Mouse (Mus musculus): ENCODE measurements around the gene Pacrg. TPM values are rescaled to one million over a fixed set of nuclear protein-coding genes. Genes with fewer than 3 reads are reported as not detected.

Gene Pacrg
- total RNA-seq, 2 experiments from 2014 or later = not detected

GRCm38 (mm10) chr17:10633769-10634168 lies 206.3 kb downstream of the Pacrg start:
- no peak for ATAC-seq (replicated peaks; ENCODE audit: low FRiP score, poor library complexity, severe bottlenecking)

- no peak for ATAC-seq (replicated peaks; ENCODE audit: low FRiP score, poor library complexity, severe bottlenecking)
These were observed 211.9 kb downstream of the Pacrg start for GRCm38 (mm10) chr17:10628240-10628639.

DNA sequence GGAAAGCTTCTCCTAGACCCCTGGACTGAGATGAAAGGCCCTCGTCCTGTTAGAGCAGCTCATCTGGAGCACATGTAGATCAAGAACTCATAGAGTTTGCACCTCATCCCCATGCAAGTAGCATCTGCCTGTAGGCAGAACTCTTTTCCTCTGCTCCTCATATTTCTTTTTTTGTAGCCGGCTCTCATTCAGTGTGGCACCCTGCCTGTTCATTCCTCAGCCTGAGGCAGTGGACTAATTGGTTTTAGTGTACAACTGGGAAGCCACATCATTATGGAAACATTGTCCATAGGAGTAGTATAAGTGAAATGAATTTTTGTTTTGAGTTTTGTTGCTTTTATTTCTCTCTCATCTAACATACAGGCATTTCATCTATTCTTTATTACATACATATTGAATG lies 212.6 kb downstream of the Pacrg start:
- no peak for ATAC-seq (replicated peaks; ENCODE audit: low FRiP score, poor library complexity, severe bottlenecking)

DNA sequence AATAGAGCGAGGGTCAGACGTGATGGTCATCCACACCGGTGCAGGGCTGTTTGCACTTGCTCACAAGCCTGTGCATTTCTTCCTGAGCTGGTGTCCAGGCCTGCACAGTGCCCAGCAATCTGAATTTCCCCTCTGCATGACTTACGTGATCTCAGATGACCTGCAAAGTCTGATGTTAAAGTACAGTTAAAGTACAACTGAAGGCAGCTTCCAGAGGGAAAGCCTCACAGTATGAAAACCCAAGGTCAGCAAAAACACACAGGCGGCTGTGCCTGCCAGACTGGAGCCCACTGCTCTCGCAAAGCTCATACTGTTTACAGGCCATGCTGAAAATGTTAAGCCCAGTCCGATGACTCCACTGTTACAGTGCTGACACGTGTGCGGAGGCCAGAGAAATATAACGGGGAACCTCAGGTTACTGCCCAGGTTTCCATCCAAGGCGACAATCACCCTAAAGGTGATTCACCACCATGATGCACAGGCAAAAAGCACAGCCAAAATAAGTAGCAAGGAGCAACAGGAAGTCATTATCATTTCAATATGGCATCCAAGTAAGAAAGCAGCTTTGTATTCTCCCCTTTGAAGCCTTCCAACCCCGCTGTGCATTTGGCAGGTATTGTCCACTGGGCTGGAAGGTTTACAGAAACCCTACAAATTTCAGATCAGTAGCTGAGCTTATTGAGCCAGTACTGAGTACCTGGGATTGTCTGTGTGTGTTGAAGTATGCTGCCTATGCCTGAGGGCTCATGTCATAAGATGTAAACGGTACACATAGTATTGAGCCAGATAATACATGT lies 213.6 kb downstream of the Pacrg start:
- no peak for ATAC-seq (replicated peaks; ENCODE audit: low FRiP score, poor library complexity, severe bottlenecking)

DNA sequence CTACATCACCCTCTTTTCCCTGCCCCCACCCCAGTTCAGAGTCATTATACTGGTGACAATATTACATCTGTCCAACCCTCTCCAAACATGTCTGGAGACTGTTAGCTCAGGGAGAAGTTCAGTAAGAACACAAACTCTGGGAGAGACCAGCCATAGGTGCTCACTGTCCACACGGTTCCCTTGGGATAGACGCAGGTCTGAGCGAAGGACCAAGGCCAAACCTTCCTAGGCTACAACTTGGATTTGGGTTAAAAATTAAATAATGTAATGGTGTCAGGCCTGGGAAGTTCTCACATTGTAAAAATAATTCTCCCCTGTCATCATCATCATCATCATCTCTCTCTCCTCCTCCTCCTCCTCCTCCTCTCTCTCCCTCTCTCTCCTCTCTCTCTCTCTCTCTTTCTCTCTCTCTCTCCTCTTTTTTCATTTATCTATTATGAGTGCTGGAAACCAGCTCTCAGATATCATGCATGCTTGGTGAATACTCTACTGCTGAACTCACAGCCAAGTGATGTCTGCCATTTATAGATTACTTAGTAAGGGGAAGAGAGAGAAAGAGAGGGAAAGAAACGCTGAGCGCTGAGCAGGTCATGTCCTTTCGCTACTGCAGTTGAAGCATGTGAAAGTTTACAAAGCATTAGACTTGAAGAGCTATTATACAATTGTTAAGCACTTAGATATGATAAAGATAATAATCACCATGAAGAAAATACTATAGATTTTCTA lies 215.2 kb downstream of the Pacrg start:
- ATAC-seq (replicated peaks; ENCODE audit: low FRiP score, poor library complexity, severe bottlenecking) = no peak

DNA sequence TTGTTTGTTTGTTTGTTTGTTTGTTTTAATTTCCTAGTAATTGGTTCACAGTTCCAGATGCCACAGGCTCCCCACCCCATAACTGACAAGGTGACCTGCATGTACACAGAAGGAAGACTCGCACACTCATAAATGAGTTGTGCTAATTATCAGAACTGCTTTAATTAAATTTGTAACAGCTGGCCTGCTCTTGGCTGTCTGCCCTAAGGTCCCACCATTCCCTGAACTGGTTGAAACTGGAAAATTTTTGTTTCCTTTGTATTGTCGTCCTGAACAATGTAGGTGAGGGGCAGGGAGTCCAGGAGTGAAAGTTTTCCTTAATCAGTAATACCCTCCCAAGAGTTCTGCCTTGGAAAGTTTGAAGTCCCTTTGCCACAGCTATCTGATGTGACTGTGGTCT lies 219.5 kb downstream of the Pacrg start:
- no peak for ATAC-seq (replicated peaks; ENCODE audit: low FRiP score, poor library complexity, severe bottlenecking)

DNA sequence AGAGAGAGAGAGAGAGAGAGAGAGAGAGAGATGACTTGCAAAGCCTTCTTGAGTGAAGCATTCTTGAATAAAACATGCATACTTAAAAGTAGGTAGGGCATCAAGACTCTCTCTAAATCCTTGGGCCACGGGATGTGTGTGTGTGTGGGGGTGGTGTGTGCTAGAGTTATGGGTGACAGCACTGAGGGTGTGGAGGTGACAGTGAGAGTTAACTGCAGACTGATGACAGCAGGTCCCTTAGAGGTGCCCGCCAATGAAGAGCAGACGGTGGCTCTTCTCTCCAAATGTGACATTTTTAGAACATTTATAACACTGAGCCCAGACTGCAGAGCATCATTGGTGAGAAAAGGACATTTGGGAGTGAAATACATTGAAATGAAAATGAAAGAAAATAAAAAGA lies 220.2 kb downstream of the Pacrg start:
- no peak for ATAC-seq (replicated peaks; ENCODE audit: low FRiP score, poor library complexity, severe bottlenecking)

GRCm38 (mm10) chr17:10617656-10618055 lies 222.5 kb downstream of the Pacrg start:
- no peak for ATAC-seq (replicated peaks; ENCODE audit: low FRiP score, poor library complexity, severe bottlenecking)

DNA sequence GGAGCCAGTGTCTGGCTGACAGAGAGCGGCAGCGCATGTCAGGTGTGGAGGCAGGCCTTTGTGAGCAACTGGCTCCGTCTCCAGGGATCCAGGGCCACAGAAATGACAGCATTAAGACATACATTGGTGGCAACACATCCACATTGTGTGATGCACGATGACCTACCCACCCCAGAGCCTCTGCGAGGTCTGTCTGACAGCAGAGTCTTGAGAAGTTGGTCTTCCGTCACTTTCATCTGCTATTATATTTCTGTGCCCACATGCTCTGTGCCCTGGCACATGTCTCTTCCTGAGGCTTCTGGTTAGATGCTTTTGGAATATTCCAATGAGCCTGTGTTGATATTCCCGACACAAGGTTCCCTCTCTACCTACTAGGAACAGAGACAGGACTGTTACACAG lies 224.5 kb downstream of the Pacrg start:
- ATAC-seq (replicated peaks; ENCODE audit: low FRiP score, poor library complexity, severe bottlenecking) = no peak

DNA sequence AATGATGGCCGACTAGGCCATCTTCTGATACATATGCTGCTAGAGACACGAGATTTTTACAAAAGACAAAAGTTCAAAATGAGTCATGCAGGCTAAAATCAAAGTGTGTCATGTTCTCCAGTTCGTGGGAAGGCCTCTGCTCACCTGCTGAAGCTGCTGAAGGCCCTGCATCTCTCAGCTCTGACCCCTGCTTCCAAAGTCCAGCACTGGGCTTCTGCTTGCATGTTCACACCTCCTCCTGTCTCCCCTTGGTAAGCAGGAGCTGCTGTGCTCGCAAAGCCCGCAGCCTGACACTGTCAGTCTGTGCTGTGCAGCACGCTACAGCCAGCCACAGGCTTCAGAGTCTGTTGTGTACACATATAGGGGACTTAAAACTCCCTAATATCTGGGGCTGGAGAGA lies 225.4 kb downstream of the Pacrg start:
- ATAC-seq (replicated peaks; ENCODE audit: low FRiP score, poor library complexity, severe bottlenecking) = no peak

DNA sequence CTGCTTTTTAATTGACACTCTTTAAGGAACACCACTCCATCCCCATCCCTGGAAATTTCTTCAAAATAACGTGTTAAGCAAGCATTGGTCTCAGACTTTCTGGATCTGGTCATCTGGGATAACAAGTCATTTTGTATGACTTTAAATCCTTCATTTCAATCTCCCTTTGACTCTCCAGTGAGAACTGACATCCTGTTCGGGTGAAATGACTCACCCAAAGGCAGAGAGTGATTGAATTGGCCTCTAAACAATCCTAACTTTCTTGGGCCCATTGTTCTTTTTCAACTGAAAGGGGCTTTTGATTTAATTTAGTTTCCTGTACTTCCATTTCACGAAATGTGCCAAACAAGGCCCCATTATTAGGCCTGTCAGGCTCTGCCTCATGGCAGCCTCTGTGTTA lies 228.5 kb downstream of the Pacrg start:
- no peak for ATAC-seq (replicated peaks; ENCODE audit: low FRiP score, poor library complexity, severe bottlenecking)

- no peak for ATAC-seq (replicated peaks; ENCODE audit: low FRiP score, poor library complexity, severe bottlenecking)
These were observed 232.0 kb downstream of the Pacrg start for GRCm38 (mm10) chr17:10608146-10608545.

GRCm38 (mm10) chr17:10606090-10606489 lies 234.0 kb downstream of the Pacrg start:
- ATAC-seq (replicated peaks; ENCODE audit: low FRiP score, poor library complexity, severe bottlenecking) = no peak

- ATAC-seq (replicated peaks; ENCODE audit: low FRiP score, poor library complexity, severe bottlenecking) = no peak
These were observed 242.4 kb downstream of the Pacrg start for GRCm38 (mm10) chr17:10597741-10598140.

GRCm38 (mm10) chr17:10589604-10590003 lies 250.5 kb downstream of the Pacrg start:
- no peak for ATAC-seq (replicated peaks; ENCODE audit: low FRiP score, poor library complexity, severe bottlenecking)

GRCm38 (mm10) chr17:10588922-10589400 lies 251.2 kb downstream of the Pacrg start:
- ATAC-seq (replicated peaks; ENCODE audit: low FRiP score, poor library complexity, severe bottlenecking) = no peak

DNA sequence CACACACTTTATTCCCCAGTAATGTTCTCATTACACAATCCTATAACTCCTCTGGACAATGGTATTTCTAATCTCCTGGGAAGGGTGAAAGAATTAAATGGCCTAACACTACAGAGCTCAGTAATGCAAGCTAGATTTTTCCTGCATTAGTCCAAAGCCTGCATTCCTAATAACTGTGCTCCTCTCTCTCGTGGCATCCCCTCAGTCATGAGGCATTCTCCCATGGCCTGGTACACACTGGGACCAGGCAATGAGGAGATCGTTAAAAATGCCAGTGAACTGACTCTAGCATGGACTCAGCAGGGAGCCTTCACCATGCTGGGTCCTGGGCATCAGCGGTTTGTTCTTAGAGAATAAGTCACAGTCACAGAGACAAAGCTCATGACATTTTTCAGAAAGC lies 256.8 kb downstream of the Pacrg start:
- no peak for ATAC-seq (replicated peaks; ENCODE audit: low FRiP score, poor library complexity, severe bottlenecking)

GRCm38 (mm10) chr17:10575306-10575705 lies 264.8 kb downstream of the Pacrg start:
- ATAC-seq (replicated peaks; ENCODE audit: low FRiP score, poor library complexity, severe bottlenecking) = no peak

DNA sequence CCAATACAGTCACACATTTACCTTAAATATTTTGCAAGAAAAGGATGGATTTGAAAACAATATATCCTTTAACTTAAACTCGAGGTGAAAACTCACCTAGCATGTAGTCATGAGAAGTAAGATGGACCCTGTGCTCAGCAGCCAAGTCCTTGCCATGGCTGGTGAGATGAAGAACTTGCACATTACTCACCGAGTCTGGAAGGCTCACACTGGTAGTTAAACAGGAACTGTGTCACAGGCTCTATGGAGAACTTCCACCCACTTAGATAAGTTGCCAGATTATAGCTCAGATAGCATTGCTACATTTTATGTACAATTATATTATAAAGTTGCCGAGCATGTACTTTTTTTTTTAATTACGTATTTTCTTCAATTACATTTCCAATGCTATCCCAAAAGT lies 267.7 kb downstream of the Pacrg start:
- ATAC-seq (replicated peaks; ENCODE audit: low FRiP score, poor library complexity, severe bottlenecking) = no peak

DNA sequence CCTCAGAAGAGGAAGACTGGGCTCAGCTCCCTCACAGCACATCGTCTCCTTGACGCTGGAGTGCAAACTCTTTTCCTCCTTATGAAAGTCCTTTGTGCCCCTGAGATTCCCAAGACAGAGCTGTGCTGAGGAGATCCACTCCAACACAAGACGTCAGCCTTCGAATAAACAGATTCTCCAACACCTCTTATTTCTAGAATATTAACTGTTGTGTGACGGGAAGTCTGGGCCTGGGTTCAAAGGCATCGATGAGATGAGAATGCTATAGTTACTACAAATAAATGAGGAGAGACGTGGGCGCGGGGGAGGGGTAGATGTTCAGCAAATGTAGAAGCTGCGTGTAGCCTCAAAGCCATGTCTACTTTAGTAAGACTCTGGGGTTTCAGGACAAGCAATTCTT lies 270.8 kb downstream of the Pacrg start:
- no peak for ATAC-seq (replicated peaks; ENCODE audit: low FRiP score, poor library complexity, severe bottlenecking)

DNA sequence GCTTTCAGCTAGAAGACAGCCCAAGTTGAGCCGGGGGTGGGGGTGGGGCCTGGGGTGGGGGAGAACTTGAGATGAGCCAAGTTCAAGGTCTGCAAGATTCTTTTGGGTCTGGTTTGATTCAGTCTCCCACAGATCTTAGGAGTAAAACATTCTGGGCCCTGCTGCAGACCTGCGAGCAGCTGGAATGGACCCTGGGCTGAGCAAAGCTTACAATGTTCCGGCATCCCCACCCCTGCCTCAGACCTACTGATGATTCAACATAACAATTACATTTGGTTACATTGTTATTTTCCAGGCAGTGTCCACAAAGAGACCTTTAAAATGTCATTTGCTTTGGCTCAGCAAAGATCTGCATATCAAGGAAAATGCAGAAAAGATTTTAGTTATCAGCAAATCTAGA lies 272.7 kb downstream of the Pacrg start:
- no peak for ATAC-seq (replicated peaks; ENCODE audit: low FRiP score, poor library complexity, severe bottlenecking)

Measured in erythroblast, adult 5-6 weeks (primary cell).